Mouse (Mus musculus) CD4-positive naive resting alpha-beta T cell, adult 76 days (primary cell): ENCODE results near the gene Tasp1. TPM values are rescaled to one million over a fixed set of nuclear protein-coding genes. Genes with fewer than 3 reads are reported as not detected.

Experiments
- total RNA-seq: library from RNA; stranded (reverse); gene quantifications from one replicate; pipeline ENCODE4 v1.2.4, GENCODE M21; 2023

Gene Tasp1
- 25.5 TPM for total RNA-seq

GRCm38 (mm10) chr2:140066353-140067314 lies at the start of gene Tasp1:
Gene Tasp1 (minus strand): TSS chr2:140066805.

Other genes starting within 250 kb of the Tasp1 start
- not detected for gene Gm17374, start 85.2 kb upstream of the Tasp1 start, total RNA-seq
- 35.4 TPM for gene Esf1, start 103.8 kb upstream of the Tasp1 start, total RNA-seq
- 18.6 TPM for gene Ndufaf5, start 103.8 kb upstream of the Tasp1 start, total RNA-seq